Mouse (Mus musculus) embryonic facial prominence, embryonic 11.5 days (tissue): Measurements from ENCODE around the gene Fbxw2. TPM values are rescaled to one million over a fixed set of nuclear protein-coding genes. Genes with fewer than 3 reads are reported as not detected.

ENCODE experiments used
- ATAC-seq: fragments of 200-750 bp; cut with Nextera tagmentation; replicated peaks from 2 replicates; pipeline ENCODE4 v1.8.0; 2017; ENCODE audit warnings: low read depth; ENCODE audit not compliant: insufficient number of reproducible peaks, low FRiP score, low TSS enrichment
- DNase-seq: peaks from one replicate; pipeline ENCODE4 v3.0.0-alpha.2; 2015; ENCODE audit warnings: low spot score
- H3K27ac ChIP-seq: fragments of 300-500 bp; sonication (generic); replicated peaks from 2 replicates; pipeline ENCODE4 v1.5.1; 2014; ENCODE audit warnings: mild to moderate bottlenecking, low read depth, low read length, control low read depth
- H3K27me3 ChIP-seq: fragments of 300-500 bp; sonication (generic); 2 replicates; pipeline ENCODE4 v1.6.1; 2014; ENCODE audit warnings: mild to moderate bottlenecking, low read length, moderate library complexity, mixed read lengths; ENCODE audit not compliant: control insufficient read depth, insufficient read depth
- H3K36me3 ChIP-seq: fragments of 300-500 bp; sonication (generic); replicated peaks from 2 replicates; pipeline ENCODE4 v1.6.1; 2014; ENCODE audit warnings: low read depth, mild to moderate bottlenecking, low read length, moderate library complexity, mixed read lengths; ENCODE audit not compliant: control insufficient read depth, insufficient read depth
- H3K4me1 ChIP-seq: fragments of 300-500 bp; sonication (generic); 2 replicates; pipeline ENCODE4 v1.6.1; 2014; ENCODE audit warnings: low read length, mixed read lengths; ENCODE audit not compliant: control insufficient read depth, insufficient read depth
- H3K4me2 ChIP-seq: fragments of 300-500 bp; sonication (generic); 2 replicates; pipeline ENCODE4 v1.6.1; 2014; ENCODE audit warnings: low read depth, mild to moderate bottlenecking, control low read depth, low read length, moderate library complexity
- H3K4me3 ChIP-seq: fragments of 300-500 bp; sonication (generic); 2 replicates; pipeline ENCODE4 v1.5.1; 2014; ENCODE audit warnings: low read depth, low read length, control low read depth
- H3K9ac ChIP-seq: fragments of 300-500 bp; sonication (generic); replicated peaks from 2 replicates; pipeline ENCODE4 v1.6.1; 2014; ENCODE audit warnings: mild to moderate bottlenecking, control low read depth, low read length
- H3K9me3 ChIP-seq: fragments of 300-500 bp; sonication (generic); replicated peaks from 2 replicates; pipeline ENCODE4 v1.6.1; 2016; ENCODE audit warnings: mild to moderate bottlenecking, low read length, inconsistent platforms, mixed read lengths; ENCODE audit not compliant: control insufficient read depth
- WGBS: fragments of 180-500 bp; shearing (Covaris S2); extraction: QIAGEN DNeasy Blood & Tissue Kit; methylation state at CpG from one replicate; pipeline ENCODE4 v1.1.7; 2014; 5-methylcytosine and 5-hydroxymethylcytosine counted together
- polyA plus RNA-seq: library from polyadenylated mRNA; unstranded; fragments of >200 nt; fragmentation: Nextera tagmentation; extraction: Ambion mirVana; gene quantifications from 2 replicates; pipeline ENCODE4 v1.2.1, GENCODE M21; 2014

Gene Fbxw2
- 66.3 and 71.2 TPM in 2 replicates for polyA plus RNA-seq

GRCm38 (mm10) chr2:34825827-34826459 is at the start of gene Fbxw2:
Gene Fbxw2, minus strand, starts transcription at chr2:34826311.
- Histone ChIP-seq H3K9ac (peak within 1 kb of the TSS; percentile 89), H3K4me2 (peak within 1 kb of the TSS; percentile 77), H3K9me3 (no peaks in the 10 kb centered on the region), H3K4me3 (peak within 1 kb of the TSS; percentile 94), H3K27ac (peak within 1 kb of the TSS; percentile 38; the same call in 1 of the 2 replicates), H3K36me3 (peaks cover under 1% of the 10 kb centered on the region), H3K27me3 (no peaks in the 10 kb centered on the region), H3K4me1 (no peaks in the 10 kb centered on the region)
- DNase-seq (peak; percentile 95), ATAC-seq (peak; percentile 95)
- 1% methylated on average over 47 of the region's 57 CpGs for WGBS

- ATAC-seq: no peak
- Histone ChIP-seq H3K4me3 (no peak within 1 kb of the TSS), H3K27me3 (no peaks in the 10 kb centered on the region), H3K27ac (no peak within 1 kb of the TSS), H3K4me1 (no peaks in the 10 kb centered on the region), H3K9ac (no peak within 1 kb of the TSS), H3K36me3 (no peaks in the 10 kb centered on the region), H3K9me3 (no peaks in the 10 kb centered on the region), H3K4me2 (no peak within 1 kb of the TSS)
- WGBS: 15% methylated on average over 8 of the region's 8 CpGs
- DNase-seq: no peak
Observed at GRCm38 (mm10) chr2:34874816-34875345, 48.8 kb upstream of the Fbxw2 start, which contains the start of gene Psmd5. Gene Psmd5, minus strand, starts transcription at chr2:34874968.

- H3K36me3 ChIP-seq: no peaks in the 10 kb centered on the region
- no peak within 1 kb of the TSS for H3K4me2 ChIP-seq
- no peaks in the 10 kb centered on the region for H3K27me3 ChIP-seq
- whole genome bisulfite sequencing: 2% methylated on average over 14 of the region's 14 CpGs
- H3K4me3 ChIP-seq: no peak within 1 kb of the TSS
- ATAC-seq (no peak), DNase-seq (no peak)
- H3K27ac ChIP-seq: no peak within 1 kb of the TSS
- H3K9ac ChIP-seq: no peak within 1 kb of the TSS
- H3K4me1 ChIP-seq: no peaks in the 10 kb centered on the region; the same call in 1 of the 2 replicates
- H3K9me3 ChIP-seq: no peaks in the 10 kb centered on the region
Observed at GRCm38 (mm10) chr2:34874271-34874670, 48.2 kb upstream of the Fbxw2 start, which contains the start of gene Cutal. Gene Cutal, plus strand, starts transcription at chr2:34874396.

GRCm38 (mm10) chr2:34870520-34871474 is 44.7 kb upstream of the Fbxw2 start:
- Histone ChIP-seq H3K36me3 (peaks cover under 1% of the 10 kb centered on the region; the same call in 1 of the 2 replicates), H3K4me2 (peak overlapping the region; percentile 44), H3K4me3 (peak overlapping the region; percentile 90), H3K4me1 (no peaks in the 10 kb centered on the region; the same call in 1 of the 2 replicates), H3K9ac (peak overlapping the region; percentile 95), H3K27ac (peak overlapping the region; percentile 83), H3K9me3 (no peaks in the 10 kb centered on the region), H3K27me3 (no peaks in the 10 kb centered on the region)
- ATAC-seq (peak; percentile 95), DNase-seq (peak; percentile 100)
- WGBS: under 1% methylated on average over 67 of the region's 67 CpGs

GRCm38 (mm10) chr2:34869680-34870079 is 43.6 kb upstream of the Fbxw2 start:
- Histone ChIP-seq H3K4me2 (peak overlapping the region; percentile 19), H3K9me3 (no peaks in the 10 kb centered on the region), H3K4me3 (peak overlapping the region; percentile 90), H3K9ac (peak overlapping the region; percentile 39), H3K4me1 (no peaks in the 10 kb centered on the region; the same call in 1 of the 2 replicates), H3K27ac (no peak overlapping the region), H3K27me3 (no peaks in the 10 kb centered on the region), H3K36me3 (peaks cover 7% of the 10 kb centered on the region)
- WGBS: 46% methylated on average over 5 of the region's 5 CpGs
- ATAC-seq (no peak), DNase-seq (no peak)

GRCm38 (mm10) chr2:34857728-34858127 is 31.6 kb upstream of the Fbxw2 start:
- Histone ChIP-seq H3K9me3 (no peaks in the 10 kb centered on the region), H3K4me2 (no peak overlapping the region), H3K4me3 (no peak overlapping the region), H3K9ac (no peak overlapping the region), H3K27ac (no peak overlapping the region), H3K27me3 (no peaks in the 10 kb centered on the region), H3K36me3 (peaks cover 21% of the 10 kb centered on the region), H3K4me1 (no peaks in the 10 kb centered on the region)
- no peak for ATAC-seq
- no peak for DNase-seq
- WGBS: 90% methylated on average over 8 of the region's 8 CpGs

GRCm38 (mm10) chr2:34855265-34855664 is 29.2 kb upstream of the Fbxw2 start:
- DNase-seq (no peak), ATAC-seq (no peak)
- Histone ChIP-seq H3K27ac (no peak overlapping the region), H3K27me3 (no peaks in the 10 kb centered on the region), H3K9me3 (no peaks in the 10 kb centered on the region), H3K36me3 (peaks cover 17% of the 10 kb centered on the region), H3K4me3 (no peak overlapping the region), H3K4me2 (no peak overlapping the region), H3K4me1 (no peaks in the 10 kb centered on the region), H3K9ac (no peak overlapping the region)
- 100% methylated on average over 4 of the region's 4 CpGs for whole genome bisulfite sequencing
